Mouse (Mus musculus): ENCODE data around the gene Tpx2.

DNA sequence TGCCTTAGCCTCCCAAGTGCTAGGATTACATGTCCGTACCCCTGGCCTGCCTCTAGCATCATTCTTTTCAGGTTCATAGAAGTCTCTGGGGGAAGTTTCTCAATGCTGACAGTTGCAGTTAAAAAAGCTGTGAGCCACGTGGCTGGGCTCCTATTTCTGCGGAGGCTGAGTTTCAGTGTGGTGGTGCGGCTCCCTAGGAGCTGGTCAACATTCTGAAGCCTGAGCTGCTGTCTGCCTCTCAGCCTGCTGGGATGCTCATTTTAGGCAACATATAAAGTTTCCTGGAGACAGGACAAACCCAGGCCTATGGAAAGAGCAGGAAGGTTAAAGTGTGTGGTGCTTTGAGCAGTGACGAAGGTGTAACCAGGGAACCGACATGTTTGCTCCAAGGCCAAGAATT lies 51.2 kb downstream of the Tpx2 start:
- TF ChIP-seq CTCF (IDR thresholded peaks at IDR 0.05; ENCODE audit: low read depth): no peak
- TF ChIP-seq EP300 (IDR thresholded peaks at IDR 0.05; ENCODE audit: low read depth): no peak

Measured in liver, postnatal 0 days (tissue).